Mouse (Mus musculus) liver, embryonic 13.5 days (tissue): Measurements from ENCODE around the gene Kdm2b. TPM values are rescaled to one million over a fixed set of nuclear protein-coding genes. Genes with fewer than 3 reads are reported as not detected.

ENCODE experiments used
- ATAC-seq: fragments of 200-750 bp; cut with Nextera tagmentation; 2 replicates; pipeline ENCODE4 v1.8.0; 2017; ENCODE audit warnings: low read depth, mild to moderate bottlenecking, moderate number of reproducible peaks, moderate library complexity
- DNase-seq: peaks from one replicate; pipeline ENCODE4 v3.0.0; 2022
- H3K27ac ChIP-seq: fragments of 300-500 bp; sonication (generic); 2 replicates; pipeline ENCODE4 v1.5.1; 2015; ENCODE audit warnings: moderate library complexity, mild to moderate bottlenecking, inconsistent platforms
- H3K27me3 ChIP-seq: fragments of 300-500 bp; sonication (generic); 2 replicates; pipeline ENCODE4 v1.6.1; 2015; ENCODE audit warnings: mild to moderate bottlenecking, inconsistent platforms
- H3K36me3 ChIP-seq: fragments of 300-500 bp; sonication (generic); 2 replicates; pipeline ENCODE4 v1.6.1; 2015; ENCODE audit warnings: mild to moderate bottlenecking, inconsistent platforms
- H3K4me1 ChIP-seq: fragments of 300-500 bp; sonication (generic); replicated peaks from 2 replicates; pipeline ENCODE4 v1.6.1; 2015; ENCODE audit warnings: inconsistent platforms
- H3K4me2 ChIP-seq: fragments of 300-500 bp; sonication (generic); 2 replicates; pipeline ENCODE4 v1.6.1; 2015; ENCODE audit warnings: inconsistent platforms, mild to moderate bottlenecking, moderate library complexity
- H3K4me3 ChIP-seq: fragments of 300-500 bp; sonication (generic); replicated peaks from 2 replicates; pipeline ENCODE4 v1.5.1; 2015; ENCODE audit warnings: mild to moderate bottlenecking, inconsistent platforms
- H3K9ac ChIP-seq: fragments of 300-500 bp; sonication (generic); 2 replicates; pipeline ENCODE4 v1.6.1; 2015; ENCODE audit warnings: mild to moderate bottlenecking, inconsistent platforms
- H3K9me3 ChIP-seq: fragments of 300-500 bp; sonication (generic); replicated peaks from 2 replicates; pipeline ENCODE4 v1.6.1; 2016; ENCODE audit warnings: inconsistent platforms
- WGBS: fragments of 180-500 bp; shearing (Covaris S2); methylation state at CpG from one replicate; pipeline ENCODE4 v1.1.7; 2015; ENCODE audit not compliant: insufficient replicate concordance; 5-methylcytosine and 5-hydroxymethylcytosine counted together
- polyA plus RNA-seq: library from polyadenylated mRNA; unstranded; fragments of >200 nt; fragmentation: Nextera tagmentation; extraction: Ambion mirVana; gene quantifications from 2 replicates; pipeline ENCODE4 v1.2.1, GENCODE M21; 2015

Kdm2b gene
- polyA plus RNA-seq, 1 experiment from 2014 or later = 21.3 TPM

DNA sequence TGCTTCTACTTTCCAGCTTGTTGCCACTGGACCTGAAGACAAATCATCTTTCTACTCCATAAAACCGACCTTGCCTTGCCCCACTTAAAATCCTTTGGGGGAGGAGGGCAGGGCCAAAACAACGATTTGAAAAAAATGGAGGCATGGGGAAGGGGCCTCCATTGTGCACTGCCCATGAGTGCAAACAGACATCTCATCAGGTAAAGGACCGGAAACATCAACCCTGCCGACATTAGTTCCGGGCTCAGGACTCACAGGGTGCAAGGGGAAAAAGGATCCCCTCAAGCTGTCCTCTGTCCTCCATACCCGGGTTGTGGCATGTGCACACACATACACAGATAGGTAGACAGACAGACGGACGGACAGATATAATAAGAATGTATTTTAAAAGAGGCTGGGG is 164.5 kb downstream of the Kdm2b start:
- ATAC-seq = no peak
- Histone ChIP-seq H3K27ac (no peak overlapping the region), H3K4me1 (peaks cover 35% of the 10 kb centered on the region), H3K9me3 (no peaks in the 10 kb centered on the region), H3K4me3 (no peak overlapping the region), H3K27me3 (no peaks in the 10 kb centered on the region), H3K9ac (no peak overlapping the region), H3K36me3 (no peaks in the 10 kb centered on the region), H3K4me2 (no peak overlapping the region)
- 81% methylated on average over 8 of the region's 8 CpGs for WGBS
- no peak for DNase-seq

DNA sequence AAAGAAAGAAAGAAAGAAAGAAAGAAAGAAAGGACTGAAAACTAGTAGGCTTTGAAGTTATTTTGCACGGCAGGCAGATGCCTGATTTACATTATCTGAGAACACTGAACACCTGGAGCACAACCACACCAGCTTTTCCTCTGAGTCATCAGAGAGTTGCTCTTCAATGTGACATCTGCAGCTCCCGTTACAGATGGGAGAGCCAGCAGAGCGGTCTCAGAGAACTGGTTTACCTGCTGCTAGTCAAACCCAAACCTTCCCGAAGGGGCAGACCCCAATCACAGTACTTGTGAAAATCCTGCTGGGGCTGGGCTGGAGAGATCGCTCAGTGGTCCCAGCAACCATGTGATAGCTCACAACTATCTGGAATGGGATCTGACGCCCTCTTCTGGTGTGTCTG is 165.2 kb downstream of the Kdm2b start:
- Histone ChIP-seq H3K9ac (no peak overlapping the region), H3K4me1 (peaks cover 41% of the 10 kb centered on the region), H3K36me3 (peaks cover 1% of the 10 kb centered on the region), H3K27ac (no peak overlapping the region), H3K27me3 (no peaks in the 10 kb centered on the region), H3K4me3 (no peak overlapping the region), H3K4me2 (no peak overlapping the region), H3K9me3 (no peaks in the 10 kb centered on the region)
- no peak for ATAC-seq
- 63% methylated on average over 6 of the region's 6 CpGs for WGBS
- DNase-seq = no peak

DNA sequence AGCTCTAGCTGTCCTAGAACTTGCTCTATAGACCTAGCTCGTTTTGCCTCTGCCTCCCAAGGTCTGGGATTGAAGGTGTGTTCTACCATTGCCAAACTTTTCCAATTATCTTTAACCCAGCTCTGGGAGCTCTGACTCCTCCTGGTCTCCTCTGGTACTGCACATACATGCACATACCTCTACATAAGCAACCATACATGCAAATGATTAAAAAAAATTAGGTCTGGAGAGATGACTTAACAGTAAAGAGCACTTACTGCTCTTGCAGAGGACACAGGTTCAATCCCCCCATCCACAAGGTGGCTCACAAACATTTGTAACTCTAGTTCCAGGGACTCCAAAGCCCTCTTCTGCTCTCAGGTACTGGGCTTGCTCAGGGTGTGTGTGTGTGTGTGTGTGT is 165.6 kb downstream of the Kdm2b start:
- no peak overlapping the region for H3K9ac ChIP-seq
- 68% methylated on average over 1 of the region's 1 CpGs for WGBS
- H3K36me3 ChIP-seq = peaks cover 5% of the 10 kb centered on the region
- H3K27ac ChIP-seq = peak overlapping the region; percentile 68
- H3K4me3 ChIP-seq = no peak overlapping the region
- H3K4me2 ChIP-seq = no peak overlapping the region
- DNase-seq (no peak), ATAC-seq (no peak)
- no peaks in the 10 kb centered on the region for H3K27me3 ChIP-seq
- H3K9me3 ChIP-seq = no peaks in the 10 kb centered on the region
- peaks cover 45% of the 10 kb centered on the region for H3K4me1 ChIP-seq

DNA sequence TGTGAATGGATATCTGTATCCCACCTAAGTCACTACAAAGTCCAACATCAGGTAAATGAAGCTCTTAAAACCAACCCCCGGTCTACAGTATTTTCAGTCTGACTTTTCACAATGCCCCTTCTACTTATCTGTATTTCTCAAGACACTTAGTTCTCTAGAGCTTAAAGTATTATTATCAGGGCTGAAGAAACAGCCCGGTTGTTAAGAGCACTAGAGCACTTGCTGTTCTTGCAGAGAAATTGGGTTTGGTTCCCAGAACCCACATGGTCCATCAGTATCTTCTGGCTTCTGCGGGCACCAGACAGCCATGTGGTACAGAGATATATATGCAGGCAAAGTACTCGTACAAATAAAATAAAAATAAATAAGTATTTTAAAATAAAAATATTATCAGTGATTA is 167.2 kb downstream of the Kdm2b start:
- DNase-seq = no peak
- H3K36me3 ChIP-seq = peaks cover 20% of the 10 kb centered on the region
- WGBS = 54% methylated on average over 4 of the region's 4 CpGs
- no peak overlapping the region for H3K9ac ChIP-seq
- H3K4me3 ChIP-seq = no peak overlapping the region
- no peaks in the 10 kb centered on the region for H3K9me3 ChIP-seq
- peak overlapping the region; percentile 95; the same call in 1 of the 2 replicates for H3K27ac ChIP-seq
- 0 out of 2 replicates have a peak overlapping the region, but pooled peaks have one; percentile 75 for H3K4me2 ChIP-seq
- peaks cover 53% of the 10 kb centered on the region for H3K4me1 ChIP-seq
- H3K27me3 ChIP-seq = no peaks in the 10 kb centered on the region
- no peak for ATAC-seq

DNA sequence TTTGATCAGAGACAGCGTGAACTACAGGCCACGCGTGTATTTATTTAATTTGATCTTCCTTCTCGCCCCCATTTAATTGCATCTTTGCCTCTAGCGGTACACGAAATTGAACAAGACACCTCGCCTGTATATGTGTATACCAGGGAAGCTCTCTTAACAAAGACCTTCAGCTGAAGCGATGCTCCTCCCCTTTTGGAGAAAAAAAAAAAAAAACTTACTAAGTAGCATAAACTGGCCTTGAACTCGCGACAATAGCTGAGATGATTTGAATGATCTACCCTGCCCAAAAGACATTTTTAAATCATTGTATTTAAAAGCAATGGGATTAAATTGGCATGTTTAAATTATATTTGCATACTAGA is 168.1 kb downstream of the Kdm2b start:
- 1% methylated on average over 10 of the region's 10 CpGs for WGBS
- ATAC-seq (peak; percentile 47), DNase-seq (no peak)
- Histone ChIP-seq H3K27ac (peak overlapping the region; percentile 95), H3K4me2 (peak overlapping the region; percentile 75), H3K9me3 (no peaks in the 10 kb centered on the region), H3K27me3 (no peaks in the 10 kb centered on the region), H3K4me3 (peak overlapping the region; percentile 74), H3K9ac (peak overlapping the region; percentile 66; the same call in 1 of the 2 replicates), H3K4me1 (peaks cover 53% of the 10 kb centered on the region), H3K36me3 (peaks cover 29% of the 10 kb centered on the region)

DNA sequence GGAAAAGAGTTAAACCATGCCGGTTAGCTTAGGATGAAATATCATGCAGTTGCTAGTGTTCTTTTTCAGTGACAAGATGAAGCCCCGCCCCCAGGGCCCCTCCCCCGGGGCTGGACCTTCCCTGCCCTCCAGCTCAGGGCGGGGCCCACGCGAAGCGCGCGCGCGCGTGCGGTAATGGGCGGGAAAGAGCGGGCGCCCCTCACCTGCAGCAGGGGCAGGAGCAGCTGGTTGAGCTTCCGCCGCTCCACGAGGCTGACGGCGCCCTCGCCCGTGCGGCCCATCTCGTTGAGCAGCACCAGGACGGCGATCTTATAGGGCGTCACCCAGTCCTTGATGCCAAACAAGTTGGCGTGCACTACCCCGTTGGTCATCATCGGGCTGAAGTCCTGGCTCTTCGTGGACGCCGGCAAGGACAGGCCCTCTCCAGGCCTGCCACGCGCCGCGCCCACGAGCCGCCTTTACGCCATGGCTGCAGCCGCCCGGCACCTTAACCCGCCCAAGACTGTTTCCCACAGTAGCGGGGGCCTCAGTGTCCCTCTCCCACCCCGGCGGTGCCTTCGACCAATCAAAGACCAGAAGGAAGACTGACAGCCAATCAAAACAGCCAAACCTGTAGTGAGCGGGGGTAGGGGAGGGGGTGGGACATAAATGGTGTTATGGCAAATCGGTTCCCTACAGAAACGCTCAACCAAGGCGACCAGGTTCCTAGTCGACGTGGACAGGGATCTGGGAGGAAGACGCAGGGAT is 168.7 kb downstream of the Kdm2b start, which contains the start of gene Anapc5:
TSS of gene Anapc5 (minus strand) at position 563 of the 747 bp plus-strand sequence.
- Histone ChIP-seq H3K9me3 (no peaks in the 10 kb centered on the region), H3K4me2 (peak within 1 kb of the TSS; percentile 75), H3K27me3 (no peaks in the 10 kb centered on the region), H3K36me3 (peaks cover 33% of the 10 kb centered on the region), H3K4me3 (peak within 1 kb of the TSS; percentile 74), H3K4me1 (peaks cover 53% of the 10 kb centered on the region), H3K9ac (peak within 1 kb of the TSS; percentile 84), H3K27ac (peak within 1 kb of the TSS; percentile 95)
- ATAC-seq (peak; percentile 99), DNase-seq (peak; percentile 91)
- WGBS = under 1% methylated on average over 55 of the region's 55 CpGs

Other genes with a start within 250 kb of the Kdm2b start
- gene Camkk2, start 210.4 kb downstream of the Kdm2b start, polyA plus RNA-seq = 9.6 and 11.5 TPM in 2 replicates
- gene Anapc5, start 168.5 kb downstream of the Kdm2b start, polyA plus RNA-seq = 258 and 301 TPM in 2 replicates
- gene Rnf34, start 139.8 kb downstream of the Kdm2b start, polyA plus RNA-seq = 13.7 and 13.8 TPM in 2 replicates
- gene Orai1, start 25.3 kb upstream of the Kdm2b start, polyA plus RNA-seq = 6.6 and 8.2 TPM in 2 replicates
- gene Morn3, start 57.2 kb upstream of the Kdm2b start, polyA plus RNA-seq = not detected in 2 replicates
- gene Tmem120b, start 78.6 kb upstream of the Kdm2b start, polyA plus RNA-seq = 23.0 and 24.2 TPM in 2 replicates
- 2.5 and 3.4 TPM in 2 replicates for gene Rhof, start 142.9 kb upstream of the Kdm2b start, polyA plus RNA-seq
- 3.4 and 3.8 TPM in 2 replicates for gene Setd1b, start 152.4 kb upstream of the Kdm2b start, polyA plus RNA-seq
- 76.0 and 76.3 TPM in 2 replicates for gene Psmd9, start 179.6 kb upstream of the Kdm2b start, polyA plus RNA-seq
- gene Hpd, start 192.9 kb upstream of the Kdm2b start, polyA plus RNA-seq = 12.4 and 15.2 TPM in 2 replicates